Mouse (Mus musculus) midbrain, embryonic 16.5 days (tissue): ENCODE data around the gene Casq1. TPM values are rescaled to one million over a fixed set of nuclear protein-coding genes. Genes with fewer than 3 reads are reported as not detected.

ENCODE experiments used
- ATAC-seq: fragments of 200-750 bp; cut with Nextera tagmentation; 2 replicates; pipeline ENCODE4 v1.8.0; 2017; ENCODE audit warnings: moderate TSS enrichment
- H3K27ac ChIP-seq: fragments of 300-500 bp; sonication (generic); 2 replicates; pipeline ENCODE4 v1.5.1; 2014; ENCODE audit warnings: mild to moderate bottlenecking, low read length, mixed read lengths
- H3K27me3 ChIP-seq: fragments of 300-500 bp; sonication (generic); 2 replicates; pipeline ENCODE4 v1.6.1; 2014; ENCODE audit warnings: low read depth, low read length, mixed read lengths; ENCODE audit not compliant: control insufficient read depth, insufficient read depth
- H3K36me3 ChIP-seq: fragments of 300-500 bp; sonication (generic); 2 replicates; pipeline ENCODE4 v1.6.1; 2014; ENCODE audit warnings: mild to moderate bottlenecking, low read length, moderate library complexity, mixed read lengths; ENCODE audit not compliant: control insufficient read depth, insufficient read depth
- H3K4me1 ChIP-seq: fragments of 300-500 bp; sonication (generic); 2 replicates; pipeline ENCODE4 v1.6.1; 2014; ENCODE audit warnings: mild to moderate bottlenecking, low read length, mixed read lengths; ENCODE audit not compliant: control insufficient read depth, insufficient read depth
- H3K4me2 ChIP-seq: fragments of 300-500 bp; sonication (generic); 2 replicates; pipeline ENCODE4 v1.6.1; 2014; ENCODE audit warnings: mild to moderate bottlenecking, low read length, mixed read lengths
- H3K4me3 ChIP-seq: fragments of 300-500 bp; sonication (generic); 2 replicates; pipeline ENCODE4 v1.5.1; 2014; ENCODE audit warnings: low read depth, mild to moderate bottlenecking, low read length, moderate library complexity, mixed read lengths
- H3K9ac ChIP-seq: fragments of 300-500 bp; sonication (generic); 2 replicates; pipeline ENCODE4 v1.6.1; 2014; ENCODE audit warnings: low read depth, low read length, mixed read lengths
- H3K9me3 ChIP-seq: fragments of 300-500 bp; sonication (generic); replicated peaks from 2 replicates; pipeline ENCODE4 v1.6.1; 2014; ENCODE audit warnings: mild to moderate bottlenecking, low read length, mixed read lengths; ENCODE audit not compliant: control insufficient read depth, poor library complexity, severe bottlenecking
- WGBS: fragments of 180-500 bp; shearing (Covaris S2); extraction: QIAGEN DNeasy Blood & Tissue Kit; methylation state at CpG from one replicate; pipeline ENCODE4 v1.1.7; 2014; 5-methylcytosine and 5-hydroxymethylcytosine counted together
- polyA plus RNA-seq: library from polyadenylated mRNA; unstranded; fragments of >200 nt; fragmentation: Nextera tagmentation; extraction: Ambion mirVana; gene quantifications from 2 replicates; pipeline ENCODE4 v1.2.1, GENCODE M21; 2015

The Casq1 gene
- polyA plus RNA-seq, 1 experiment from 2014 or later = 1.8 TPM

GRCm38 (mm10) chr1:172213771-172214170, 5.9 kb downstream of the Casq1 start:
- no peaks in the 10 kb centered on the region for H3K9me3 ChIP-seq
- no peaks in the 10 kb centered on the region for H3K36me3 ChIP-seq
- no peak overlapping the region for H3K27ac ChIP-seq
- H3K4me3 ChIP-seq = no peak overlapping the region
- peaks cover 7% of the 10 kb centered on the region for H3K4me1 ChIP-seq
- no peak overlapping the region for H3K9ac ChIP-seq
- no peak overlapping the region for H3K4me2 ChIP-seq
- 34% methylated on average over 4 of the region's 4 CpGs for WGBS
- ATAC-seq = no peak
- no peaks in the 10 kb centered on the region for H3K27me3 ChIP-seq

GRCm38 (mm10) chr1:172212776-172213175, 6.9 kb downstream of the Casq1 start:
- Histone ChIP-seq H3K4me3 (no peak overlapping the region), H3K27me3 (no peaks in the 10 kb centered on the region), H3K4me1 (peaks cover 7% of the 10 kb centered on the region), H3K4me2 (no peak overlapping the region), H3K9me3 (no peaks in the 10 kb centered on the region), H3K9ac (no peak overlapping the region), H3K27ac (no peak overlapping the region), H3K36me3 (no peaks in the 10 kb centered on the region)
- 45% methylated on average over 5 of the region's 5 CpGs for WGBS
- ATAC-seq = no peak

GRCm38 (mm10) chr1:172207111-172207584, 12.5 kb downstream of the Casq1 start:
- Histone ChIP-seq H3K4me3 (peak overlapping the region; percentile 71), H3K27ac (peak overlapping the region; percentile 96), H3K4me2 (peak overlapping the region; percentile 93), H3K9me3 (no peaks in the 10 kb centered on the region), H3K9ac (peak overlapping the region; percentile 91), H3K27me3 (no peaks in the 10 kb centered on the region), H3K4me1 (peaks cover 43% of the 10 kb centered on the region), H3K36me3 (no peaks in the 10 kb centered on the region)
- ATAC-seq = peak; percentile 5; the same call in 1 of the 2 replicates
- 4% methylated on average over 7 of the region's 7 CpGs for WGBS

- 0% methylated on average over 38 of the region's 40 CpGs for WGBS
- peak; percentile 79 for ATAC-seq
- Histone ChIP-seq H3K4me2 (peak within 1 kb of the TSS; percentile 93), H3K4me3 (peak within 1 kb of the TSS; percentile 71), H3K9ac (peak within 1 kb of the TSS; percentile 91), H3K27ac (peak within 1 kb of the TSS; percentile 96), H3K36me3 (no peaks in the 10 kb centered on the region), H3K4me1 (peaks cover 51% of the 10 kb centered on the region), H3K27me3 (no peaks in the 10 kb centered on the region), H3K9me3 (no peaks in the 10 kb centered on the region)
Observed at GRCm38 (mm10) chr1:172206141-172206917, 13.3 kb downstream of the Casq1 start, which contains the start of gene Pea15a. Gene Pea15a (minus strand): TSS chr1:172206804.

- no peaks in the 10 kb centered on the region for H3K27me3 ChIP-seq
- H3K4me1 ChIP-seq = peaks cover 57% of the 10 kb centered on the region
- no peaks in the 10 kb centered on the region for H3K36me3 ChIP-seq
- H3K9ac ChIP-seq = peak overlapping the region; percentile 91
- H3K4me2 ChIP-seq = peak overlapping the region; percentile 93
- peak overlapping the region; percentile 96 for H3K27ac ChIP-seq
- H3K9me3 ChIP-seq = no peaks in the 10 kb centered on the region
- peak; percentile 9; the same call in 1 of the 2 replicates for ATAC-seq
- peak overlapping the region; percentile 71 for H3K4me3 ChIP-seq
- WGBS = 2% methylated on average over 3 of the region's 3 CpGs
Observed at GRCm38 (mm10) chr1:172205741-172206087, 14.0 kb downstream of the Casq1 start.

GRCm38 (mm10) chr1:172204814-172205740, 14.6 kb downstream of the Casq1 start:
- 10% methylated on average over 15 of the region's 15 CpGs for WGBS
- Histone ChIP-seq H3K4me1 (peaks cover 64% of the 10 kb centered on the region), H3K9me3 (no peaks in the 10 kb centered on the region), H3K27ac (peak overlapping the region; percentile 96), H3K4me2 (peak overlapping the region; percentile 93), H3K4me3 (peak overlapping the region; percentile 71), H3K27me3 (no peaks in the 10 kb centered on the region), H3K9ac (peak overlapping the region; percentile 91), H3K36me3 (0 out of 2 replicates have a peak, but pooled peaks cover 2% of the 10 kb centered on the region)
- ATAC-seq = no peak

- WGBS = 9% methylated on average over 9 of the region's 9 CpGs
Observed at GRCm38 (mm10) chr1:172204033-172204813, 15.4 kb downstream of the Casq1 start.

GRCm38 (mm10) chr1:172203566-172203965, 16.1 kb downstream of the Casq1 start:
- H3K4me2 ChIP-seq = peak overlapping the region; percentile 93
- H3K9ac ChIP-seq = peak overlapping the region; percentile 91
- H3K9me3 ChIP-seq = no peaks in the 10 kb centered on the region
- WGBS = 1% methylated on average over 4 of the region's 4 CpGs
- H3K27me3 ChIP-seq = no peaks in the 10 kb centered on the region
- peak overlapping the region; percentile 96 for H3K27ac ChIP-seq
- peaks cover 68% of the 10 kb centered on the region for H3K4me1 ChIP-seq
- H3K36me3 ChIP-seq = peaks cover 13% of the 10 kb centered on the region
- ATAC-seq = no peak
- H3K4me3 ChIP-seq = peak overlapping the region; percentile 71

More at GRCm38 (mm10) chr1:172204033-172204813, 15.4 kb downstream of the Casq1 start:
- Histone ChIP-seq H3K9ac (peak overlapping the region; percentile 91), H3K9me3 (no peaks in the 10 kb centered on the region), H3K4me2 (peak overlapping the region; percentile 93), H3K4me1 (peaks cover 68% of the 10 kb centered on the region), H3K36me3 (peaks cover 8% of the 10 kb centered on the region), H3K4me3 (peak overlapping the region; percentile 71), H3K27me3 (no peaks in the 10 kb centered on the region), H3K27ac (peak overlapping the region; percentile 96)
- no peak for ATAC-seq
